Mouse (Mus musculus) limb, embryonic 11.5 days (tissue): ENCODE results near the gene Psd. TPM values are rescaled to one million over a fixed set of nuclear protein-coding genes. Genes with fewer than 3 reads are reported as not detected.

Source experiments
- ATAC-seq: fragments of 200-750 bp; cut with Nextera tagmentation; 2 replicates; pipeline ENCODE4 v1.8.0; 2017; ENCODE audit warnings: low read depth; ENCODE audit not compliant: insufficient number of reproducible peaks, low FRiP score, low TSS enrichment
- DNase-seq: peaks from one replicate; pipeline ENCODE4 v3.0.0-alpha.2; 2015; ENCODE audit warnings: low spot score
- H3K27ac ChIP-seq: fragments of 300-500 bp; sonication (generic); replicated peaks from 2 replicates; pipeline ENCODE4 v1.5.1; 2014; ENCODE audit warnings: low read depth, mild to moderate bottlenecking, low read length
- H3K27me3 ChIP-seq: fragments of 300-500 bp; sonication (generic); 2 replicates; pipeline ENCODE4 v1.6.1; 2014; ENCODE audit warnings: mild to moderate bottlenecking, low read length, mixed read lengths; ENCODE audit not compliant: control insufficient read depth, insufficient read depth
- H3K36me3 ChIP-seq: fragments of 300-500 bp; sonication (generic); 2 replicates; pipeline ENCODE4 v1.6.1; 2014; ENCODE audit warnings: mild to moderate bottlenecking, low read length, moderate library complexity, mixed read lengths; ENCODE audit not compliant: control insufficient read depth, insufficient read depth
- H3K4me1 ChIP-seq: fragments of 300-500 bp; sonication (generic); 2 replicates; pipeline ENCODE4 v1.6.1; 2014; ENCODE audit warnings: low read length, mixed read lengths; ENCODE audit not compliant: control insufficient read depth, insufficient read depth
- H3K4me2 ChIP-seq: fragments of 300-500 bp; sonication (generic); 2 replicates; pipeline ENCODE4 v1.6.1; 2014; ENCODE audit warnings: low read depth, mild to moderate bottlenecking, moderate library complexity; ENCODE audit not compliant: severe bottlenecking
- H3K4me3 ChIP-seq: fragments of 300-500 bp; sonication (generic); 2 replicates; pipeline ENCODE4 v1.5.1; 2014; ENCODE audit warnings: low read depth, low read length
- H3K9ac ChIP-seq: fragments of 300-500 bp; sonication (generic); 2 replicates; pipeline ENCODE4 v1.6.1; 2014; ENCODE audit warnings: mild to moderate bottlenecking, low read length
- H3K9me3 ChIP-seq: fragments of 300-500 bp; sonication (generic); 2 replicates; pipeline ENCODE4 v1.6.1; 2016; ENCODE audit warnings: low read length; ENCODE audit not compliant: control insufficient read depth
- WGBS: fragments of 180-500 bp; shearing (Covaris S2); extraction: QIAGEN DNeasy Blood & Tissue Kit; methylation state at CpG from one replicate; pipeline ENCODE4 v1.1.7; 2014; 5-methylcytosine and 5-hydroxymethylcytosine counted together
- polyA plus RNA-seq: library from polyadenylated mRNA; unstranded; fragments of >200 nt; fragmentation: Nextera tagmentation; extraction: Ambion mirVana; gene quantifications from 2 replicates; pipeline ENCODE4 v1.2.1, GENCODE M21; 2014

Psd gene
- polyA plus RNA-seq, 1 experiment from 2014 or later = 1.7 TPM

- no peak overlapping the region for H3K4me2 ChIP-seq
- H3K9me3 ChIP-seq = no peaks in the 10 kb centered on the region; the same call in 1 of the 2 replicates
- peaks cover 13% of the 10 kb centered on the region for H3K4me1 ChIP-seq
- H3K9ac ChIP-seq = no peak overlapping the region
- 35% methylated on average over 14 of the region's 14 CpGs for WGBS
- ATAC-seq = no peak
- H3K27ac ChIP-seq = no peak overlapping the region
- no peak for DNase-seq
- H3K4me3 ChIP-seq = no peak overlapping the region
- H3K27me3 ChIP-seq = peaks cover 71% of the 10 kb centered on the region
- H3K36me3 ChIP-seq = no peaks in the 10 kb centered on the region; the same call in 1 of the 2 replicates
Measured at GRCm38 (mm10) chr19:46314872-46315742, 11.8 kb downstream of the Psd start.

- Histone ChIP-seq H3K27me3 (peaks cover 62% of the 10 kb centered on the region), H3K36me3 (no peaks in the 10 kb centered on the region; the same call in 1 of the 2 replicates), H3K27ac (no peak overlapping the region), H3K4me2 (no peak overlapping the region), H3K4me3 (no peak overlapping the region), H3K9ac (no peak overlapping the region), H3K9me3 (no peaks in the 10 kb centered on the region; the same call in 1 of the 2 replicates), H3K4me1 (peaks cover 13% of the 10 kb centered on the region)
- no peak for DNase-seq
- no peak for ATAC-seq
- WGBS = 13% methylated on average over 18 of the region's 18 CpGs
Measured at GRCm38 (mm10) chr19:46314151-46314601, 12.8 kb downstream of the Psd start.

- no peak overlapping the region for H3K27ac ChIP-seq
- WGBS = 72% methylated on average over 6 of the region's 6 CpGs
- peaks cover 13% of the 10 kb centered on the region for H3K4me1 ChIP-seq
- H3K36me3 ChIP-seq = no peaks in the 10 kb centered on the region; the same call in 1 of the 2 replicates
- no peak overlapping the region for H3K9ac ChIP-seq
- DNase-seq (no peak), ATAC-seq (no peak)
- H3K4me3 ChIP-seq = no peak overlapping the region
- no peaks in the 10 kb centered on the region; the same call in 1 of the 2 replicates for H3K9me3 ChIP-seq
- H3K27me3 ChIP-seq = peaks cover 59% of the 10 kb centered on the region
- no peak overlapping the region for H3K4me2 ChIP-seq
Measured at GRCm38 (mm10) chr19:46313591-46313990, 13.4 kb downstream of the Psd start.

- H3K36me3 ChIP-seq = no peaks in the 10 kb centered on the region; the same call in 1 of the 2 replicates
- ATAC-seq (no peak), DNase-seq (no peak)
- WGBS = 89% methylated on average over 9 of the region's 9 CpGs
- peaks cover 55% of the 10 kb centered on the region for H3K27me3 ChIP-seq
- no peak overlapping the region for H3K27ac ChIP-seq
- no peak overlapping the region for H3K4me2 ChIP-seq
- no peak overlapping the region for H3K9ac ChIP-seq
- H3K9me3 ChIP-seq = no peaks in the 10 kb centered on the region; the same call in 1 of the 2 replicates
- peaks cover 13% of the 10 kb centered on the region for H3K4me1 ChIP-seq
- no peak overlapping the region for H3K4me3 ChIP-seq
Measured at GRCm38 (mm10) chr19:46313116-46313515, 13.8 kb downstream of the Psd start.

- no peak overlapping the region for H3K27ac ChIP-seq
- H3K4me2 ChIP-seq = no peak overlapping the region
- H3K36me3 ChIP-seq = no peaks in the 10 kb centered on the region; the same call in 1 of the 2 replicates
- no peak overlapping the region for H3K4me3 ChIP-seq
- no peak for DNase-seq
- ATAC-seq = no peak
- H3K9ac ChIP-seq = no peak overlapping the region
- peaks cover 9% of the 10 kb centered on the region for H3K4me1 ChIP-seq
- 89% methylated on average over 21 of the region's 21 CpGs for WGBS
- no peaks in the 10 kb centered on the region; the same call in 1 of the 2 replicates for H3K9me3 ChIP-seq
- peaks cover 55% of the 10 kb centered on the region for H3K27me3 ChIP-seq
Measured at GRCm38 (mm10) chr19:46312566-46312965, 14.4 kb downstream of the Psd start.

- Histone ChIP-seq H3K4me3 (no peak overlapping the region), H3K4me1 (peaks cover 7% of the 10 kb centered on the region; the same call in 1 of the 2 replicates), H3K9me3 (no peaks in the 10 kb centered on the region; the same call in 1 of the 2 replicates), H3K36me3 (no peaks in the 10 kb centered on the region; the same call in 1 of the 2 replicates), H3K27ac (no peak overlapping the region), H3K4me2 (no peak overlapping the region), H3K27me3 (peaks cover 47% of the 10 kb centered on the region), H3K9ac (no peak overlapping the region)
- ATAC-seq (no peak), DNase-seq (no peak)
- 84% methylated on average over 9 of the region's 9 CpGs for WGBS
Measured at GRCm38 (mm10) chr19:46311341-46311740, 15.6 kb downstream of the Psd start.

GRCm38 (mm10) chr19:46310312-46310865 is 16.6 kb downstream of the Psd start:
- no peak for DNase-seq
- Histone ChIP-seq H3K9ac (no peak overlapping the region), H3K27me3 (peaks cover 37% of the 10 kb centered on the region), H3K9me3 (no peaks in the 10 kb centered on the region), H3K27ac (no peak overlapping the region), H3K4me1 (peaks cover 7% of the 10 kb centered on the region; the same call in 1 of the 2 replicates), H3K4me3 (no peak overlapping the region), H3K36me3 (no peaks in the 10 kb centered on the region; the same call in 1 of the 2 replicates), H3K4me2 (no peak overlapping the region)
- no peak for ATAC-seq
- WGBS = 88% methylated on average over 12 of the region's 12 CpGs

- 76% methylated on average over 21 of the region's 21 CpGs for WGBS
- H3K4me1 ChIP-seq = peaks cover 8% of the 10 kb centered on the region; the same call in 1 of the 2 replicates
- H3K36me3 ChIP-seq = no peaks in the 10 kb centered on the region; the same call in 1 of the 2 replicates
- H3K27ac ChIP-seq = no peak overlapping the region
- ATAC-seq (no peak), DNase-seq (no peak)
- H3K4me2 ChIP-seq = no peak overlapping the region
- H3K9me3 ChIP-seq = no peaks in the 10 kb centered on the region
- no peak overlapping the region for H3K9ac ChIP-seq
- H3K27me3 ChIP-seq = peaks cover 31% of the 10 kb centered on the region
- H3K4me3 ChIP-seq = no peak overlapping the region
Measured at GRCm38 (mm10) chr19:46309651-46310305, 17.2 kb downstream of the Psd start.
